Mouse (Mus musculus) heart, embryonic 11.5 days (tissue): Measurements from ENCODE around the gene BC053393. TPM values are rescaled to one million over a fixed set of nuclear protein-coding genes. Genes with fewer than 3 reads are reported as not detected.
"Not testable (repeated sequence)": the region's sequence is repeated elsewhere in the genome, so short reads cannot be mapped to it uniquely, and the experiment has no call there.

Experiments
- ATAC-seq: fragments of 200-750 bp; cut with Nextera tagmentation; replicated peaks from 2 replicates; pipeline ENCODE4 v1.8.0; 2017; ENCODE audit warnings: moderate library complexity; ENCODE audit not compliant: insufficient number of reproducible peaks, low FRiP score, low TSS enrichment
- H3K27ac ChIP-seq: fragments of 300-500 bp; sonication (generic); 2 replicates; pipeline ENCODE4 v1.5.1; 2014; ENCODE audit warnings: mild to moderate bottlenecking, low read depth, low read length
- H3K27me3 ChIP-seq: fragments of 300-500 bp; sonication (generic); 2 replicates; pipeline ENCODE4 v1.6.1; 2014; ENCODE audit warnings: mild to moderate bottlenecking, low read length, mixed read lengths; ENCODE audit not compliant: control insufficient read depth, insufficient read depth
- H3K36me3 ChIP-seq: fragments of 300-500 bp; sonication (generic); 2 replicates; pipeline ENCODE4 v1.6.1; 2014; ENCODE audit warnings: mild to moderate bottlenecking, low read length, moderate library complexity, mixed read lengths; ENCODE audit not compliant: control insufficient read depth, insufficient read depth
- H3K4me1 ChIP-seq: fragments of 300-500 bp; sonication (generic); 2 replicates; pipeline ENCODE4 v1.6.1; 2014; ENCODE audit warnings: low read length; ENCODE audit not compliant: control insufficient read depth, insufficient read depth
- H3K4me2 ChIP-seq: fragments of 300-500 bp; sonication (generic); 2 replicates; pipeline ENCODE4 v1.6.1; 2014; ENCODE audit warnings: mild to moderate bottlenecking, moderate library complexity
- H3K4me3 ChIP-seq: fragments of 300-500 bp; sonication (generic); 2 replicates; pipeline ENCODE4 v1.5.1; 2014; ENCODE audit warnings: low read depth, low read length
- H3K9ac ChIP-seq: fragments of 300-500 bp; sonication (generic); 2 replicates; pipeline ENCODE4 v1.6.1; 2014; ENCODE audit warnings: mild to moderate bottlenecking, low read depth, low read length, moderate library complexity
- H3K9me3 ChIP-seq: fragments of 300-500 bp; sonication (generic); replicated peaks from 2 replicates; pipeline ENCODE4 v1.6.1; 2016; ENCODE audit warnings: low read length; ENCODE audit not compliant: control insufficient read depth
- WGBS: fragments of 180-500 bp; shearing (Covaris S2); extraction: QIAGEN DNeasy Blood & Tissue Kit; methylation state at CpG from one replicate; pipeline ENCODE4 v1.1.7; 2014; ENCODE audit not compliant: insufficient replicate concordance; 5-methylcytosine and 5-hydroxymethylcytosine counted together
- polyA plus RNA-seq: library from polyadenylated mRNA; unstranded; fragments of >200 nt; fragmentation: Nextera tagmentation; extraction: Ambion mirVana; gene quantifications from 2 replicates; pipeline ENCODE4 v1.2.1, GENCODE M21; 2014

BC053393 gene
- polyA plus RNA-seq, 1 experiment from 2014 or later: 0.23 TPM

DNA sequence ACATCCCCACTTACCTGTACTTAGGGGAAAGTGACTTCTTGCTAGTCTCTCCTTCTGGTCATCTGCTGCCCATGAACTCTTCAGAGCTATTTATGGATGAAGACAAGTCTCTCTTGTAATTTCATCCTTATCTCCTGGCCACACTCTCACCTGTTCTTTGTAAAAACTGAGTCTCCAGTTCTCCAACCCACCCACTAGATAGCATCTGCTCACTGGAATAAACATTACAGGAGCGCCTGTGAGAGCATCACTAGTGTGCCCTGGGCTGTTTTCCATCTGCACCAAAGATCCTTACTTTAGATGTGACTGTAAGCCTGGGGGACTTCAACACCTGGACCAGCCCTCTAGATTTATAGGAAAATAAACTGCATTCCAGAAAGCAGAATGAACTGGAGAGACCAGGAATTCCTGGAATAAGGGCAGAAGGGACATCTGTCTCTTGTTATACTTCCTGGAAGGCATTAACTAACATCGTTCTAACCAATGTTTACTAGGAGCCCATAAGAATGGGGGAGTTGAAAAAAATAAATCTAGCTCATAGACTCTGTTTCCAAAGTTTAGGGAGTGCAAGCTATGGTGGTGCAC, 58.0 kb downstream of the BC053393 start, which contains the start of gene Dppa1:
Gene Dppa1 (minus strand): TSS at position 51 of the 585 bp plus-strand sequence.
- H3K36me3 ChIP-seq: no peaks in the 10 kb centered on the region
- WGBS: 66% methylated on average over 2 of the region's 2 CpGs
- H3K4me2 ChIP-seq: no peak within 1 kb of the TSS
- no peak within 1 kb of the TSS for H3K27ac ChIP-seq
- no peak within 1 kb of the TSS for H3K9ac ChIP-seq
- no peak for ATAC-seq
- H3K9me3 ChIP-seq: no peaks in the 10 kb centered on the region
- no peaks in the 10 kb centered on the region for H3K4me1 ChIP-seq
- no peak within 1 kb of the TSS for H3K4me3 ChIP-seq
- H3K27me3 ChIP-seq: no peaks in the 10 kb centered on the region

DNA sequence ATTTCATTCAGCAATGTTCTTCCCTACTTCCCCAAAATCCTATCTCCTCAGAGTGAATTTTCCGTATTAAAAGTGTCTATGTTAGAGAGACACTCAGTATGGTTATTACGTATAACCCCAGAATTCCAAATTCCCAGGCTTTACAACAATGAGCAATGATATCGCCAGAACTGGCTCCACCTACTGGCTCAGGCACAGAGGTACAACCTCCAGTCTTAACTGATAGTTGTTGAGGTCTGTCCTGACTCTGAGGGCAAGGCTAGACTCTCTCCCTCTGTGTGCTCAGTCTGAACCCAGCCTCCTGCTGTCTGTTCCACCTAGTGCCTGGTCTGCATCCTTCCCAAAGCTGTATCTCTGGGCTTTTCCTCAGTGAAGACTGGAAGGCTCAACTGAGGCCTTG, 60.3 kb downstream of the BC053393 start:
- 30% methylated on average over 3 of the region's 3 CpGs for WGBS
- Histone ChIP-seq H3K4me3 (no peak overlapping the region), H3K36me3 (no peaks in the 10 kb centered on the region), H3K4me1 (no peaks in the 10 kb centered on the region), H3K27me3 (no peaks in the 10 kb centered on the region), H3K9me3 (no peaks in the 10 kb centered on the region), H3K27ac (no peak overlapping the region), H3K9ac (no peak overlapping the region), H3K4me2 (no peak overlapping the region)
- no peak for ATAC-seq

DNA sequence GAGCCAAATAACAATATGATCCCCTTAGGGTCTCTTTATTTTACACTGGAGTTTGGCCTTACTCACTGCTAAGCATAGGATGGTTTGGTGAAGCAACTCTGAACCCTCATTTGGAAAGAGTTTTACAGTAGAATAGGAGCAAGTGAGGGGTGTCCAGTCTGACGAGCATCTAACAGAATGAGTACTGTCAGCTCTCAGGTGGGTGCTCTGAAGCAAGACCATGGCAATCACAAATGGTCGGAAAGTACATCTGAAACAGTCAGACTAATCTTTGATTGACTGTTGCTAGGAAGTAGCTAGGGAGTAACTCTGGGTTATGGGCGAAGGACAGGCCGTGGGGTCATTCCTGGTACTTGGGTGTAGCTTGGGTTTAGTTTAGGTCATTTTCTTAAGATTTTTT, 64.2 kb downstream of the BC053393 start:
- 81% methylated on average over 4 of the region's 4 CpGs for WGBS
- ATAC-seq, H3K4me2 ChIP-seq, H3K4me1 ChIP-seq, H3K9ac ChIP-seq, H3K4me3 ChIP-seq, H3K9me3 ChIP-seq, H3K27ac ChIP-seq, H3K27me3 ChIP-seq, H3K36me3 ChIP-seq: not testable (repeated sequence)

DNA sequence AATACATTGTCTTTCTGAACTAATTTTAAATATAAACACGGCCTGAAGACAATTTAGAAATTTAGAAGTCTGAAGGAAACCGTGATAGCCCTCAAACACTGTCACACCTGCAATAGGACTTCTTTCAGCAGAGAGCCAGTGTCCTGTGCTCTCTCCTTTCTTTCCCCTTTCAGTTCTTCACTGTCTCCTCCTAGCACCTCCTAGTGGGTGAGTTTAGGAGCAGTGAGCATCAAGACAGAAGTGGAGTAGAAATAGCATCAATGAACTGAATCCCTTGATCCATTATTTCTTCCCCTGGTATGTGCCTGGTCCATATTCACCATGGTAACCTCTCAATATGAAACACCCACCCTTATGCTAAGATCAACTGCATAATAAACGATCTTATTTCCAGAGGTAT, 65.2 kb downstream of the BC053393 start:
- Histone ChIP-seq H3K36me3 (no peaks in the 10 kb centered on the region), H3K9me3 (no peaks in the 10 kb centered on the region), H3K4me2 (no peak overlapping the region), H3K4me1 (no peaks in the 10 kb centered on the region), H3K4me3 (no peak overlapping the region), H3K9ac (no peak overlapping the region), H3K27me3 (no peaks in the 10 kb centered on the region), H3K27ac (no peak overlapping the region)
- WGBS: 70% methylated on average over 3 of the region's 3 CpGs
- no peak for ATAC-seq

Other genes starting within 250 kb of the BC053393 start
- gene Itk, start 182.0 kb upstream of the BC053393 start, polyA plus RNA-seq: 0.10 TPM in 1 of 2 replicates, not detected in the other
- gene Fam71b, start 175.0 kb upstream of the BC053393 start, polyA plus RNA-seq: 0.07 TPM in 1 of 2 replicates, not detected in the other
- 57.8 and 60.1 TPM in 2 replicates for gene Med7, start 134.6 kb upstream of the BC053393 start, polyA plus RNA-seq
- gene Havcr2, start 116.6 kb upstream of the BC053393 start, polyA plus RNA-seq: 0.31 and 0.33 TPM in 2 replicates
- not detected in 2 replicates for gene Gm12169, start 47.3 kb upstream of the BC053393 start, polyA plus RNA-seq
- gene Dppa1, start 57.7 kb downstream of the BC053393 start, polyA plus RNA-seq: not detected in 2 replicates
- gene Timd2, start 135.5 kb downstream of the BC053393 start, polyA plus RNA-seq: 0.24 and 0.33 TPM in 2 replicates
- gene Havcr1, start 163.5 kb downstream of the BC053393 start, polyA plus RNA-seq: 0.14 and 0.29 TPM in 2 replicates
- gene Timd4, start 239.3 kb downstream of the BC053393 start, polyA plus RNA-seq: 0.15 and 0.16 TPM in 2 replicates